Mouse (Mus musculus) bone marrow macrophage, adult 2 months (primary cell): ENCODE results near the gene Fank1.

Source experiments
- CTCF ChIP-seq: IDR thresholded peaks from 2 replicates; pipeline ENCODE4 v1.5.1; 2012; ENCODE audit warnings: low read depth, mild to moderate bottlenecking, low read length, moderate library complexity
- POLR2A ChIP-seq: IDR thresholded peaks from 2 replicates; pipeline ENCODE4 v1.6.1; 2012; ENCODE audit warnings: mild to moderate bottlenecking, low read depth, low read length, borderline replicate concordance

DNA sequence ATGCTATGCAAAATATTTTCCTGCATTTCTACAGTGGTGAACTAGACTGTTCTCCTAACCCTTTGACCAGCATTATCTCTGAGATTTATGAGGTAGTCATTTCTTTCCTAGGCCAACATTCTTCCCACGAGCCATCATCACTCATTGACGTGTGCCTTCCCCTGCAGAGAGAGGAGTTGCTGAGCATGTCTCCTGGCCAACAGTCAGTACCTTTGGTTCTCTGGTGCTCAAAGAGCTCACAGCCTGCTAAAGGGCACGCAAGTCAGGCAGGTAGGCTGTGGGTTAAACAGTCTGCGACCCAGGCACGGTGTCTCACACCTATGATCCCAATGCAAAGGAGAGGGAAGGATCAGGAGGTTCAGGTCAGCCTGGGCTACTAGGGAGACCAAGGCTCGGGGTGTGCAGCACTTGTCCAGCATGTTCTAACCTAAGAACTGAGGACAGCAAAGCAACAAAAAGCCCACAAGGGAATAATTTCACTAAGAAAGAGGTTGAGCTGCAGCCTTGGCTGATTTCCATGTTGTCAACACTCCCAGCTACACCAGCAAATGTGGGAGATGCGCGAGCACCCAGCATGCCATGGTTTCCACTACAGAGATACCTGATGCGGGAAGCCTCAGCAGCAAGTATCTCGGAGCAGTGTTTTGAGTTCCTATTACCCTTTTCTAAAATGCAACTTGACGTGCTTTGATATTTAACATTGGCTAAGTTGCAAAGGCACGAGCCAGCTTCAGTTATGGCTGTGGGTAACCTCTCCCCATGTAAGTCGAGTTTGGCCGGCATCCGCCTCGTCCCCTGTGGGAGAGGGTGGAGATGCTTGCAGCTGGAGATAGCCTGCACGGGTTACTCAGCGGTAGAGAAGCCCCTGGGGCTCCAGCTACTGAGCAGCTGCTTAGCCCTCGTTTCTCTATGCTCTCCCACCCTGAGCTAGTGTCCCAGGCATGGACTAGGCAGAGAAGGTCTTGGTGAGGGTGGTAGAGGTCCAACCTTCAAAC is 112.6 kb downstream of the Fank1 start:
- TF ChIP-seq CTCF (no peak), POLR2A (no peak)
